Mouse (Mus musculus) kidney, embryonic 15.5 days (tissue): Measurements from ENCODE around the gene Phka2. TPM values are rescaled to one million over a fixed set of nuclear protein-coding genes. Genes with fewer than 3 reads are reported as not detected.

Source experiments
- ATAC-seq: fragments of 200-750 bp; cut with Nextera tagmentation; replicated peaks from 2 replicates; pipeline ENCODE4 v1.8.0; 2017; ENCODE audit warnings: moderate TSS enrichment; ENCODE audit not compliant: low FRiP score
- H3K27ac ChIP-seq: fragments of 300-500 bp; sonication (generic); 2 replicates; pipeline ENCODE4 v1.5.1; 2015; ENCODE audit warnings: mild to moderate bottlenecking, inconsistent platforms
- H3K27me3 ChIP-seq: fragments of 300-500 bp; sonication (generic); 2 replicates; pipeline ENCODE4 v1.6.1; 2015; ENCODE audit warnings: inconsistent platforms
- H3K36me3 ChIP-seq: fragments of 300-500 bp; sonication (generic); 2 replicates; pipeline ENCODE4 v1.6.1; 2015; ENCODE audit warnings: inconsistent platforms
- H3K4me1 ChIP-seq: fragments of 300-500 bp; sonication (generic); 2 replicates; pipeline ENCODE4 v1.6.1; 2015; ENCODE audit warnings: inconsistent platforms
- H3K4me2 ChIP-seq: fragments of 300-500 bp; sonication (generic); 2 replicates; pipeline ENCODE4 v1.6.1; 2015; ENCODE audit warnings: moderate library complexity, mild to moderate bottlenecking, inconsistent platforms
- H3K4me3 ChIP-seq: fragments of 300-500 bp; sonication (generic); replicated peaks from 2 replicates; pipeline ENCODE4 v1.5.1; 2015; ENCODE audit warnings: mild to moderate bottlenecking, inconsistent platforms
- H3K9ac ChIP-seq: fragments of 300-500 bp; sonication (generic); 2 replicates; pipeline ENCODE4 v1.6.1; 2015; ENCODE audit warnings: mild to moderate bottlenecking, inconsistent platforms
- H3K9me3 ChIP-seq: fragments of 300-500 bp; sonication (generic); replicated peaks from 2 replicates; pipeline ENCODE4 v1.6.1; 2016; ENCODE audit warnings: inconsistent platforms
- WGBS: fragments of 180-500 bp; shearing (Covaris S2); methylation state at CpG from one replicate; pipeline ENCODE4 v1.1.7; 2015; ENCODE audit warnings: mixed read lengths; 5-methylcytosine and 5-hydroxymethylcytosine counted together
- polyA plus RNA-seq: library from polyadenylated mRNA; unstranded; fragments of >200 nt; fragmentation: Nextera tagmentation; extraction: Ambion mirVana; gene quantifications from 2 replicates; pipeline ENCODE4 v1.2.1, GENCODE M21; 2015

Gene Phka2
- polyA plus RNA-seq, 1 experiment from 2014 or later: 14.8 TPM

- no peak for ATAC-seq
- Histone ChIP-seq H3K27ac (no peak overlapping the region), H3K9ac (no peak overlapping the region), H3K4me2 (no peak overlapping the region), H3K27me3 (peaks cover 38% of the 10 kb centered on the region), H3K4me1 (peaks cover 29% of the 10 kb centered on the region), H3K9me3 (no peaks in the 10 kb centered on the region), H3K4me3 (no peak overlapping the region), H3K36me3 (no peaks in the 10 kb centered on the region)
- 61% methylated on average over 1 of the region's 1 CpGs for WGBS
Observed at GRCm38 (mm10) chrX:160602770-160603169, 100.8 kb downstream of the Phka2 start.

GRCm38 (mm10) chrX:160603316-160603715, 101.3 kb downstream of the Phka2 start:
- no peak overlapping the region for H3K27ac ChIP-seq

GRCm38 (mm10) chrX:160603981-160604541, 102.1 kb downstream of the Phka2 start:
- no peak for ATAC-seq
- no peak overlapping the region for H3K9ac ChIP-seq
- WGBS: 60% methylated on average over 6 of the region's 6 CpGs
- H3K27ac ChIP-seq: 0 out of 2 replicates have a peak overlapping the region, but pooled peaks have one; percentile 13
- no peak overlapping the region for H3K4me2 ChIP-seq
- no peaks in the 10 kb centered on the region for H3K36me3 ChIP-seq
- H3K4me1 ChIP-seq: peaks cover 17% of the 10 kb centered on the region
- no peak overlapping the region for H3K4me3 ChIP-seq
- H3K9me3 ChIP-seq: no peaks in the 10 kb centered on the region
- H3K27me3 ChIP-seq: peaks cover 25% of the 10 kb centered on the region

More at GRCm38 (mm10) chrX:160603316-160603715, 101.3 kb downstream of the Phka2 start:
- no peak overlapping the region for H3K4me3 ChIP-seq
- peaks cover 32% of the 10 kb centered on the region for H3K27me3 ChIP-seq
- no peak overlapping the region for H3K4me2 ChIP-seq
- H3K9ac ChIP-seq: no peak overlapping the region
- H3K4me1 ChIP-seq: peaks cover 25% of the 10 kb centered on the region
- 94% methylated on average over 2 of the region's 2 CpGs for WGBS
- no peaks in the 10 kb centered on the region for H3K9me3 ChIP-seq
- no peak for ATAC-seq
- no peaks in the 10 kb centered on the region for H3K36me3 ChIP-seq

DNA sequence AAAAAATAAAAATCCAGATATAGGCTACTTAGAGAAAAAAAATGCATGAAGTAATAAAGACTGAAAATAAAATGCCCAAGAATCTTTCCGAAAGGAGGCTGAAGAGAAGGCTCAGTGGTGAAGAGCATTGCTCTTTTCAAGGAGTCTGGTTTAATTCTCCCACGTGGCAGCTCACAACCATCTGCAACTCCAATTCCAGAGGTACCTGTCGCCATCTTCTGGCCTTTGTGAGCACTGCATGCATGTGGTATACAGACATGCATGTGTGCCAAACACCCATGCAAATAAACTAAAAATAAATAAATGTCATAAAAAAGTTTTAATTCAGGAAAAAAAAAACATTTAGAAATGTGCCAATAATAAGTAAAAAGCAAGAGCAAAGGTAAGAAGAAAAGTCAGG, 107.9 kb downstream of the Phka2 start:
- Histone ChIP-seq H3K36me3 (no peaks in the 10 kb centered on the region), H3K27ac (no peak overlapping the region), H3K4me2 (no peak overlapping the region), H3K9me3 (no peaks in the 10 kb centered on the region), H3K9ac (no peak overlapping the region), H3K4me1 (no peaks in the 10 kb centered on the region), H3K4me3 (no peak overlapping the region), H3K27me3 (peaks cover 15% of the 10 kb centered on the region; the same call in 1 of the 2 replicates)
- WGBS: 41% methylated on average over 3 of the region's 3 CpGs
- no peak for ATAC-seq

- 73% methylated on average over 2 of the region's 2 CpGs for WGBS
- no peak for ATAC-seq
- no peak overlapping the region for H3K27ac ChIP-seq
Observed at GRCm38 (mm10) chrX:160610482-160610881, 108.5 kb downstream of the Phka2 start.

DNA sequence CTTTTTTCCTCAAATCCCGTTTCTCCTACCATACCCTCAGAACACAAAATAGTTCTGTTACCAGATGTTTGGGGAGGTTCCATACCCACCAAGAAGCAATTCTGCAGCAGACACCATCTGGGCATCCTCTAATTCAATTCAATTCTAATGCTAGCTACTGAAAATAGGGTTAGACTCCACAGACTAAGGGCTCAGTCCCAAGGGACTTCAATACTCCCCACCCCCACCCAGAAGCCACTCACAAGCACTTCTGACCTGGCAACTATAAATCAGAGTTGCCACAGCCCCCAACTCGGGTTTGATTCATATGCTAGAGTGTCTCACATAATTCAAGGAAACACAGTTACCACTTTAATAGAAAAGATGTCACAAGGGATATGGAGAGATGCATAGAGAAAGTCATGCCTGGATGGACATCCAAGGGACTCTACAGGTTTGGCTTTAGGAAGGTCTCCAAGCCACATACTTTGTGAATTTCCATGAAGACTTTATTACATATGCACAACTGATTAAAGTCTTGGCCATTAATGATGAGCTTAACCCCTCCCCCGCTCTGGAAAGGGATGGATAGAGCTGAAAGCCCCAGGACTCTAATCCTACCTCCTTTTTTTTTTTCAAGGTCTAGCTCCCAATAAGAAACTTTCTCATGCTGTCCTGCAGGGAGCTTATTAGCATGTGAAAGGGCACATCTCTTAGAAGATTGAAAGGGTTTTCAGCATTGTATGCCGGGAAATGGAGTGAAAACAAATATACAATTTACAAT, 109.1 kb downstream of the Phka2 start:
- no peak for ATAC-seq
- 50% methylated on average over 4 of the region's 4 CpGs for WGBS
- H3K9me3 ChIP-seq: no peaks in the 10 kb centered on the region

More at GRCm38 (mm10) chrX:160610482-160610881, 108.5 kb downstream of the Phka2 start:
- Histone ChIP-seq H3K4me3 (no peak overlapping the region), H3K9me3 (no peaks in the 10 kb centered on the region), H3K4me2 (no peak overlapping the region), H3K36me3 (no peaks in the 10 kb centered on the region), H3K9ac (no peak overlapping the region), H3K27me3 (peaks cover 12% of the 10 kb centered on the region; the same call in 1 of the 2 replicates), H3K4me1 (no peaks in the 10 kb centered on the region)

More for the DNA sequence above, 109.1 kb downstream of the Phka2 start:
- Histone ChIP-seq H3K36me3 (no peaks in the 10 kb centered on the region), H3K4me2 (no peak overlapping the region), H3K4me3 (no peak overlapping the region), H3K27me3 (peaks cover 12% of the 10 kb centered on the region; the same call in 1 of the 2 replicates), H3K9ac (no peak overlapping the region), H3K27ac (no peak overlapping the region), H3K4me1 (no peaks in the 10 kb centered on the region)

Other genes with a start within 250 kb of the Phka2 start
- gene Adgrg2, start 111.5 kb upstream of the Phka2 start, polyA plus RNA-seq: 1.1 and 1.9 TPM in 2 replicates
- not detected in 2 replicates for gene Ppef1, start 233.6 kb downstream of the Phka2 start, polyA plus RNA-seq